Mouse (Mus musculus) thymus, postnatal 25 days (tissue): Measurements from ENCODE around the gene Prl2c2.
"Not testable (repeated sequence)": the region's sequence is repeated elsewhere in the genome, so short reads cannot be mapped to it uniquely, and the experiment has no call there.

Experiments
- DNase-seq: peaks from one replicate; pipeline ENCODE4 v3.0.0; 2022

Gene Prl2c2

GRCm38 (mm10) chr13:13005283-13005682 lies at the start of gene Prl2c2:
TSS of gene Prl2c2 (minus strand) at chr13:13005383.
- DNase-seq = not testable (repeated sequence)

DNA sequence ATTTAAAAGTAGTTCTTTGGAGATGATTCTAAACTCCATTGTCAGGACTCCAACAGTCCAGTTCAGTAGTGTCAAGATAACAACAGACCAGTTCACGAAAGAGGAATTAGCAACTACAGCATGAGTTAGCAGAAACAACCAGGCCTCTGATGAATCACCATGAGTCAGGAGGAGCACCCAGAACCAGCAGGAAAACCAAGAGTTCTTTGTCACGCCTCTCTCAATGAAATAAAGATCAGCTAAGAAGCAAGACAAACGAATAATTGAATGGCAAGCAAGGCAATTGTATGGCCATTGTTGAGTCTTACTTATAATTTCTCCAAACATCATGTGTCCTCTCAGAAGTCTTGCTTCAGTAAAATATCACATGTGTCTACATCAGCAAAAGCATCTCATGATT lies 20.7 kb upstream of the Prl2c2 start:
- not testable (repeated sequence) for DNase-seq

- not testable (repeated sequence) for DNase-seq
Measured at GRCm38 (mm10) chr13:13013993-13014549, 8.9 kb upstream of the Prl2c2 start.
